Mouse (Mus musculus): Measurements from ENCODE around the gene Atp6v1g3. TPM values are rescaled to one million over a fixed set of nuclear protein-coding genes. Genes with fewer than 3 reads are reported as not detected.

Atp6v1g3 gene
- polyA plus RNA-seq, 1 experiment: not detected

DNA sequence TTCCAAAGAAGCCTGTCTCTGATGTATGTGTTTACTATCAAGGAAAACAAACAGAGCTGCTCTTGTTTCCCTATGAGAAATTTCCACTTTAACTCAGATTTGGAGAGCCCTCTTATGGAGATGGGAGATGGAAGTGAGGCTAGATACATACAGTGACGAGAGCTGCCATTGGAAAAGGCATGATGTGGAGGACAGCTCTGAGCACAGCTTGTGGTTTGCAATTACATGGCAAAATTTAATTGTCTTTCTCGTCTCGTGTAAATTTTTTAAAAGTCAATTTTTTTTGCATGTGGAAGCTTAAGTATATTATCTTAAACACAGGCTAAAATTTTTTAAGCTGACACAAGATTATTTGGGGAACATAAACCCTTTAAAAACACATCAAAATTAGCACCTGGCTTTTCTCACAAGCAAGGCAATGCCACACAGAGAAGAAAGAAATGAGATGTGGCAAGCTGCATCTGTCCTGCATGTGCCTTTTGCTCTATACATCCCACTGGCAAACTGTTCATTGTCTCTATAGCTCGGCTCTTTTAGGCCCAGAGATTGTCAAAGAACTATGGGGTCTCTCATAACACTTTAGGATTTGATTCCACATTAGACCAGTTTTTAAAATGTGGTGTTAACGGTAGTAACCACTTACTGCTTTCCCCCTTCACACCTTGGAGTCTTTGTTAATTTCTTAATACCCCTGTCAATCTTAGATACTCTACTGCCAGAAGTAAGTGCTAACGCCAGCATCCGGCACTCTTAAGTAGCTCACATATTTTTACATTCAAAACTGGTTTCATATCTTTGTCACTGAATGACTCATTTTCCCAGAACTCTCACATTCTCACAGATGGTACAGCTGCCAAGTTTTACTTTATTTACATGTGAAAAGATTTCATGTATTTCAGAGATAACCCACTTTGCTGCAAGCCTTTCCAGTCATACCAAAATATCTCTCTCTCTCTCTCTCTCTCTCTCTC lies 16.2 kb downstream of the Atp6v1g3 start:
- Histone ChIP-seq H3K36me3 (ENCODE audit: control insufficient read depth, insufficient read depth) (no peaks in the 10 kb centered on the region), H3K79me3 (ENCODE audit: low read depth) (no peaks in the 10 kb centered on the region), H3K27me3 (ENCODE audit: control insufficient read depth, insufficient read depth, insufficient read length) (no peaks in the 10 kb centered on the region), H3K4me3 (ENCODE audit: insufficient read depth, poor library complexity, severe bottlenecking) (no peak overlapping the region), H3K79me2 (ENCODE audit: control insufficient read depth, insufficient read depth) (no peaks in the 10 kb centered on the region), H3ac (ENCODE audit: control insufficient read depth, insufficient read length, low read depth) (no peak overlapping the region)
- TF ChIP-seq CTCF (IDR thresholded peaks at IDR 0.05; ENCODE audit: control insufficient read depth, insufficient read depth, insufficient read length) (no peak), MAX (IDR thresholded peaks at IDR 0.05) (no peak), MYOD1 (IDR thresholded peaks at IDR 0.05; ENCODE audit: control insufficient read depth, insufficient read length, low read depth) (no peak), USF1 (IDR thresholded peaks at IDR 0.05; ENCODE audit: low read depth) (no peak), FOSL1 (IDR thresholded peaks at IDR 0.05; ENCODE audit: insufficient read depth, low read length, poor library complexity, severe bottlenecking) (no peak), MYOG (IDR thresholded peaks at IDR 0.05; ENCODE audit: control insufficient read depth, extremely low read depth, insufficient read length) (no peak), CEBPB (IDR thresholded peaks at IDR 0.05; ENCODE audit: low read depth) (no peak)

GRCm38 (mm10) chr1:138291463-138291862 lies 17.9 kb downstream of the Atp6v1g3 start:
- Histone ChIP-seq H3K79me3 (ENCODE audit: low read depth) (no peaks in the 10 kb centered on the region), H3ac (ENCODE audit: control insufficient read depth, insufficient read length, low read depth) (no peak overlapping the region), H3K36me3 (ENCODE audit: control insufficient read depth, insufficient read depth) (no peaks in the 10 kb centered on the region), H3K27me3 (ENCODE audit: control insufficient read depth, insufficient read depth, insufficient read length) (no peaks in the 10 kb centered on the region), H3K79me2 (ENCODE audit: control insufficient read depth, insufficient read depth) (no peaks in the 10 kb centered on the region), H3K4me3 (ENCODE audit: insufficient read depth, poor library complexity, severe bottlenecking) (no peak overlapping the region)
- TF ChIP-seq USF1 (IDR thresholded peaks at IDR 0.05; ENCODE audit: low read depth) (no peak), MYOD1 (IDR thresholded peaks at IDR 0.05; ENCODE audit: control insufficient read depth, insufficient read length, low read depth) (no peak), CTCF (IDR thresholded peaks at IDR 0.05; ENCODE audit: control insufficient read depth, insufficient read depth, insufficient read length) (no peak), FOSL1 (IDR thresholded peaks at IDR 0.05; ENCODE audit: insufficient read depth, low read length, poor library complexity, severe bottlenecking) (no peak), MYOG (IDR thresholded peaks at IDR 0.05; ENCODE audit: control insufficient read depth, extremely low read depth, insufficient read length) (no peak), MAX (IDR thresholded peaks at IDR 0.05) (no peak), CEBPB (IDR thresholded peaks at IDR 0.05; ENCODE audit: low read depth) (no peak)

- no peak overlapping the region for H3K4me3 ChIP-seq (ENCODE audit: insufficient read depth, poor library complexity, severe bottlenecking)
- no peaks in the 10 kb centered on the region for H3K36me3 ChIP-seq (ENCODE audit: control insufficient read depth, insufficient read depth)
- H3ac ChIP-seq (ENCODE audit: control insufficient read depth, insufficient read length, low read depth): no peak overlapping the region
- no peaks in the 10 kb centered on the region for H3K27me3 ChIP-seq (ENCODE audit: control insufficient read depth, insufficient read depth, insufficient read length)
- no peak for TF ChIP-seq MAX (IDR thresholded peaks at IDR 0.05)
- TF ChIP-seq CTCF (IDR thresholded peaks at IDR 0.05; ENCODE audit: control insufficient read depth, insufficient read depth, insufficient read length): no peak
- TF ChIP-seq FOSL1 (IDR thresholded peaks at IDR 0.05; ENCODE audit: insufficient read depth, low read length, poor library complexity, severe bottlenecking): no peak
- no peak for TF ChIP-seq MYOD1 (IDR thresholded peaks at IDR 0.05; ENCODE audit: control insufficient read depth, insufficient read length, low read depth)
- TF ChIP-seq USF1 (IDR thresholded peaks at IDR 0.05; ENCODE audit: low read depth): no peak
- TF ChIP-seq MYOG (IDR thresholded peaks at IDR 0.05; ENCODE audit: control insufficient read depth, extremely low read depth, insufficient read length): no peak
- TF ChIP-seq CEBPB (IDR thresholded peaks at IDR 0.05; ENCODE audit: low read depth): no peak
- H3K79me3 ChIP-seq (ENCODE audit: low read depth): no peaks in the 10 kb centered on the region
- no peaks in the 10 kb centered on the region for H3K79me2 ChIP-seq (ENCODE audit: control insufficient read depth, insufficient read depth)
Observed at GRCm38 (mm10) chr1:138294487-138294886, 20.9 kb downstream of the Atp6v1g3 start.

DNA sequence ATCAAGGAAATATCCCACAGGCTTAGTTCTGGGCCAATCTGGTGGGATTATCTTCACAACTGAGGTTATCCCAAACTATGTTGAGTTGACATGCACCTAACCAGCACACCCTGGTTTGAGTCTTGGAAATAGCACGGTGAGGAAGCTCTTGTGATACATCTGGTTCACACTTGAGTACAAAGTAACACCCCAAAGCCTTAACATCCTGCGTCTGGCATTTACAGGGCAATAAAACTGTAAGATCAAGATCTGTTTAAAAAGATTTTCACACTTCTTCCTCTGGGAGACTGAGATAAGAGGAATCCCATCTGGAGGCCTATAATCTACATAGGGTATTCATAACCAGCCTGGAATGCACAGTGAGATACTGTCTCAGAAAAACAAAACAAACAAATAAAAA lies 24.6 kb downstream of the Atp6v1g3 start:
- Histone ChIP-seq H3K79me2 (ENCODE audit: control insufficient read depth, insufficient read depth) (no peaks in the 10 kb centered on the region), H3ac (ENCODE audit: control insufficient read depth, insufficient read length, low read depth) (no peak overlapping the region), H3K36me3 (ENCODE audit: control insufficient read depth, insufficient read depth) (no peaks in the 10 kb centered on the region), H3K4me3 (ENCODE audit: insufficient read depth, poor library complexity, severe bottlenecking) (no peak overlapping the region), H3K79me3 (ENCODE audit: low read depth) (no peaks in the 10 kb centered on the region), H3K27me3 (ENCODE audit: control insufficient read depth, insufficient read depth, insufficient read length) (no peaks in the 10 kb centered on the region)
- TF ChIP-seq MYOG (IDR thresholded peaks at IDR 0.05; ENCODE audit: control insufficient read depth, extremely low read depth, insufficient read length) (no peak), FOSL1 (IDR thresholded peaks at IDR 0.05; ENCODE audit: insufficient read depth, low read length, poor library complexity, severe bottlenecking) (no peak), MAX (IDR thresholded peaks at IDR 0.05) (no peak), MYOD1 (IDR thresholded peaks at IDR 0.05; ENCODE audit: control insufficient read depth, insufficient read length, low read depth) (no peak), CTCF (IDR thresholded peaks at IDR 0.05; ENCODE audit: control insufficient read depth, insufficient read depth, insufficient read length) (no peak), USF1 (IDR thresholded peaks at IDR 0.05; ENCODE audit: low read depth) (no peak), CEBPB (IDR thresholded peaks at IDR 0.05; ENCODE audit: low read depth) (no peak)

DNA sequence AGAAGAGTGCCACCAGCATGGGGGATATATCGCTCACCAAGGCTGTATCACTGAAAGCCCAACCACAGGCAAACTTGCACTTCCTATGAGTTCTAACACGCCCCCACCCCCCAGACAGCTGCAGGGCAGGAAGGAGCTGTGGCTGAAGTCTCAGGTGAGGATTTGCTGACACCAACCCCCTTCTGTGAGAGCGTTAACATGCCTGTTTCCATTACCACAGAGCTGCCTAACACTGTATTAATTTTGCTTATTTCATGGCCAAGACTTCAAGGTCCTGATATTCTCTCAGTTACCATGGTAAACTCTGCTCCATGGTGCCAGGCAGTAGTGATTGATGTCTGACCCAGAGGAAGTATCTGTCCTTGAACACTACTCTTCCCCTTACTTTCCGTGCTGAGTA lies 26.0 kb downstream of the Atp6v1g3 start:
- TF ChIP-seq CEBPB (IDR thresholded peaks at IDR 0.05; ENCODE audit: low read depth) (no peak), MAX (IDR thresholded peaks at IDR 0.05) (no peak), MYOG (IDR thresholded peaks at IDR 0.05; ENCODE audit: control insufficient read depth, extremely low read depth, insufficient read length) (no peak), FOSL1 (IDR thresholded peaks at IDR 0.05; ENCODE audit: insufficient read depth, low read length, poor library complexity, severe bottlenecking) (no peak)
- Histone ChIP-seq H3K79me3 (ENCODE audit: low read depth) (no peaks in the 10 kb centered on the region), H3ac (ENCODE audit: control insufficient read depth, insufficient read length, low read depth) (no peak overlapping the region), H3K36me3 (ENCODE audit: control insufficient read depth, insufficient read depth) (no peaks in the 10 kb centered on the region), H3K79me2 (ENCODE audit: control insufficient read depth, insufficient read depth) (no peaks in the 10 kb centered on the region), H3K27me3 (ENCODE audit: control insufficient read depth, insufficient read depth, insufficient read length) (no peaks in the 10 kb centered on the region), H3K4me3 (ENCODE audit: insufficient read depth, poor library complexity, severe bottlenecking) (no peak overlapping the region)
